In the genomic region with DNA sequence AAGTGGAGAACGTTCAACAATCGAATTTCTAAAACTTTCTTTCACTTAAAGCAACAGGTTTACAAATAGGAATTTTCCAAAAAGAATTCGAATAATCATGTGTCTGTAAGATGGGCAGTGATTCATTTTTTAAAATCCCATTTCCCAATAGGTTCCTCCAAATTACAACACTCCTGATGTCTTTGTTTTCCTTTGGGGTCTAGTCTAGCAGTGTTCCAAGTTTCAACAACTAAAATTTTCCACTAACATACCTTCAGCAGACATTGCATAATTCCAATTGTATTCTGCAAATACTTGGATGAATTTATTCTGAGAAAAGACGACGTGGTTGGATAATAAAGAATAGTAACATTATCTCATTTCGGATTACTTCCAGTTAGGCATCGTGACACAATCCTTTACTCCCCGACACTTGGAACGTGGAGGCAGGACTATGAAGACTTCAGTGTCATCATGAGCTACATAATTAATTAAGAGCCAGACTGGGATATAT, we compare ENCODE assay signal across 22 mouse cellular contexts.
DNase-seq lines count a peak whose midpoint lies in the region; ATAC-seq lines count a peak whose summit lies in the region.
"Had no signal": no experiment of that assay in that cellular context is flagged by ENCODE, and none has a peak within 500 bp of the region (broad histone marks: within the 10 kb centered on the region; RNA-seq: fewer than 3 reads in every experiment).

No protein-coding gene starts in this region.

- H3K27me3 ChIP-seq in midbrain, embryonic 11.5 days (ENCODE audit: control insufficient read depth, insufficient read depth, low read length), result no peaks in the 10 kb centered on the region
- no peaks in the 10 kb centered on the region for H3K27me3 ChIP-seq in midbrain, embryonic 10.5 days (ENCODE audit: low read depth, poor library complexity, severe bottlenecking)
- no peaks in the 10 kb centered on the region for H3K27me3 ChIP-seq in embryonic facial prominence, embryonic 15.5 days
- H3K27me3 ChIP-seq: heart, embryonic 13.5 days; hindbrain, embryonic 12.5 days; intestine, embryonic 15.5 days; limb, embryonic 13.5 days; midbrain, embryonic 13.5 days; stomach, embryonic 15.5 days had no signal

- no peaks in the 10 kb centered on the region for H3K9me3 ChIP-seq in midbrain, embryonic 11.5 days (ENCODE audit: control insufficient read depth, low read length)
- H3K9me3 ChIP-seq in midbrain, embryonic 10.5 days (replicated peaks), result no peaks in the 10 kb centered on the region
- no peaks in the 10 kb centered on the region for H3K9me3 ChIP-seq in embryonic facial prominence, embryonic 15.5 days (replicated peaks)
- H3K9me3 ChIP-seq: heart, embryonic 13.5 days; hindbrain, embryonic 12.5 days; intestine, embryonic 15.5 days; limb, embryonic 13.5 days; midbrain, embryonic 13.5 days; stomach, embryonic 15.5 days had no signal

- H3K4me3 ChIP-seq in midbrain, embryonic 11.5 days (ENCODE audit: low read depth, low read length), result no peak overlapping the region
- no peak overlapping the region for H3K4me3 ChIP-seq in midbrain, embryonic 10.5 days
- H3K4me3 ChIP-seq in embryonic facial prominence, embryonic 15.5 days (replicated peaks), result no peak overlapping the region
- H3K4me3 ChIP-seq: heart, embryonic 13.5 days; hindbrain, embryonic 12.5 days; intestine, embryonic 15.5 days; layer of hippocampus, adult 2 months; limb, embryonic 13.5 days; midbrain, embryonic 13.5 days; stomach, embryonic 15.5 days had no signal

- H3K9ac ChIP-seq in midbrain, embryonic 11.5 days (ENCODE audit: low read length), result no peak overlapping the region
- no peak overlapping the region for H3K9ac ChIP-seq in embryonic facial prominence, embryonic 15.5 days
- H3K9ac ChIP-seq: heart, embryonic 13.5 days; hindbrain, embryonic 12.5 days; intestine, embryonic 15.5 days; limb, embryonic 13.5 days; midbrain, embryonic 13.5 days; stomach, embryonic 15.5 days had no signal

- no peaks in the 10 kb centered on the region for H3K36me3 ChIP-seq in midbrain, embryonic 11.5 days (ENCODE audit: control insufficient read depth, insufficient read depth, low read length)
- no peaks in the 10 kb centered on the region for H3K36me3 ChIP-seq in midbrain, embryonic 10.5 days
- no peaks in the 10 kb centered on the region for H3K36me3 ChIP-seq in embryonic facial prominence, embryonic 15.5 days
- H3K36me3 ChIP-seq: heart, embryonic 13.5 days; hindbrain, embryonic 12.5 days; intestine, embryonic 15.5 days; limb, embryonic 13.5 days; midbrain, embryonic 13.5 days; stomach, embryonic 15.5 days had no signal

- intact Hi-C loops in heart, postnatal 14 days (cut with DNase I), result no loop called here

- no peaks in the 10 kb centered on the region for H3K4me1 ChIP-seq in midbrain, embryonic 11.5 days (ENCODE audit: control insufficient read depth, insufficient read depth, low read length)
- H3K4me1 ChIP-seq in midbrain, embryonic 10.5 days, result no peaks in the 10 kb centered on the region; the same call in 1 of the 2 replicates
- H3K4me1 ChIP-seq in embryonic facial prominence, embryonic 15.5 days, result 0 out of 2 replicates have a peak, but pooled peaks cover 6% of the 10 kb centered on the region
- H3K4me1 ChIP-seq: hindbrain, embryonic 12.5 days; intestine, embryonic 15.5 days; limb, embryonic 13.5 days; midbrain, embryonic 13.5 days; stomach, embryonic 15.5 days had no signal

- H3K27ac ChIP-seq in midbrain, embryonic 11.5 days (ENCODE audit: low read depth, low read length), result no peak overlapping the region
- no peak overlapping the region for H3K27ac ChIP-seq in midbrain, embryonic 10.5 days (replicated peaks)
- H3K27ac ChIP-seq in embryonic facial prominence, embryonic 15.5 days (replicated peaks), result peak overlapping the region; percentile 29; the same call in 1 of the 2 replicates
- H3K27ac ChIP-seq: heart, embryonic 13.5 days; hindbrain, embryonic 12.5 days; hindbrain, postnatal 0 days; intestine, embryonic 15.5 days; layer of hippocampus, adult 2 months; limb, embryonic 13.5 days; midbrain, embryonic 13.5 days; stomach, embryonic 15.5 days had no signal

- ATAC-seq in midbrain, embryonic 11.5 days (ENCODE audit: low FRiP score), result no peak
- no peak for ATAC-seq in embryonic facial prominence, embryonic 15.5 days (ENCODE audit: insufficient number of reproducible peaks, low FRiP score, low TSS enrichment, low read depth)
- ATAC-seq: forebrain, embryonic 14.5 days; hindbrain, postnatal 0 days; intestine, embryonic 15.5 days; midbrain, embryonic 13.5 days had no signal

- 89% methylated on average over 9 of the region's 9 CpGs for WGBS in midbrain, embryonic 11.5 days
- 88% methylated on average over 9 of the region's 9 CpGs for WGBS in midbrain, embryonic 10.5 days
- 66% methylated on average over 9 of the region's 9 CpGs for WGBS in embryonic facial prominence, embryonic 15.5 days

- H3K4me2 ChIP-seq in midbrain, embryonic 11.5 days, result no peak overlapping the region
- H3K4me2 ChIP-seq in embryonic facial prominence, embryonic 15.5 days (replicated peaks), result no peak overlapping the region
- H3K4me2 ChIP-seq: heart, embryonic 13.5 days; hindbrain, embryonic 12.5 days; intestine, embryonic 15.5 days; limb, embryonic 13.5 days; liver, embryonic 11.5 days; midbrain, embryonic 13.5 days; stomach, embryonic 15.5 days had no signal

- peak; percentile 24 for DNase-seq in heart, adult 8-10 months (ENCODE audit: low spot score)
- DNase-seq in heart, postnatal 14 days, result no peak
- DNase-seq in midbrain, embryonic 11.5 days (ENCODE audit: low spot score, missing footprints), result peak; percentile 12
- DNase-seq in midbrain, embryonic 10.5 days (ENCODE audit: low spot score), result no peak
- no peak for DNase-seq in B cell, adult 2 months
- DNase-seq: adrenal gland, postnatal 36 days; cerebellum, adult 18-20 months; cerebellum, postnatal 10 days; heart, postnatal 10 days; kidney, adult 2 months; kidney, postnatal 36 days had no signal

Comparison
In these comparisons a context has a peak if more than half of its experiments do, and no peak if none do; other contexts are left out.
1. DNase-seq: peak in heart, adult 8-10 months (single experiment) and midbrain, embryonic 11.5 days (single experiment); none in heart, postnatal 14 days (0 of 2), midbrain, embryonic 10.5 days (single experiment) and B cell, adult 2 months (0 of 2).